Mouse (Mus musculus): ENCODE results near the gene Paqr9.

Paqr9 gene

DNA sequence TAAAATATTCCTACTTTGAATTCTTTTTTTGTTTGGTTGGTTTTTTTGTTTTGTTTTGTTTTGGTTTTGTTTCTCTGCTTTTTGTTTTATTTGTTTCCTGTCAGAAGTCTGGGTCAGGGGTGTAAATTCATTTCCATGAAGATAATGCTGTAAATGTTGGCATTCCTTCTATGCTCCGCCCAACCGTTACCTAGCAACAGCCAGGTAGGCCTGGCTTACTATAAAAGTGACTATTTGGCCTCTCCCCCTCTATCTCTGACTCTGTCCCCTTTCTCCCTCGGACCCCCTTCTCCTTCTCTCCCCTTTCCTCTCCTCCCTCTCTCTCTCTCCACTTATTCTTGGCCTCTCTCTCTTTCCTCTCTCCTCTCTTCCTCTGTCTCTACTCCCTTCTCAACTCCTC, 56.5 kb downstream of the Paqr9 start:
- no peaks in the 10 kb centered on the region for H3K36me3 ChIP-seq (ENCODE audit: insufficient read depth, low read length)
- 0 out of 2 replicates have a peak, but pooled peaks cover 4% of the 10 kb centered on the region for H3K27me3 ChIP-seq (ENCODE audit: insufficient read depth, low read length)
- H3K4me1 ChIP-seq (replicated peaks; ENCODE audit: low read depth, low read length) = peaks cover 60% of the 10 kb centered on the region
- no peaks in the 10 kb centered on the region for H3K9me3 ChIP-seq (ENCODE audit: low read length)
- H3K4me3 ChIP-seq (replicated peaks; ENCODE audit: low read length) = no peak overlapping the region
- TF ChIP-seq CTCF (conservative IDR thresholded peaks at IDR 0.05; ENCODE audit: low read length) (no peak), POU5F1 (IDR thresholded peaks at IDR 0.05; ENCODE audit: borderline replicate concordance, low read length) (no peak), NANOG (IDR thresholded peaks at IDR 0.05; ENCODE audit: borderline replicate concordance, low read length) (no peak)
